Mouse (Mus musculus): ENCODE measurements around the gene Jakmip3. TPM values are rescaled to one million over a fixed set of nuclear protein-coding genes. Genes with fewer than 3 reads are reported as not detected.

Jakmip3 gene
- 11.4 and 11.7 TPM in 2 replicates for polyA plus RNA-seq (2015; fragmentation: Nextera tagmentation; extraction: Ambion mirVana)

- peak; percentile 74 for ATAC-seq (ENCODE audit: low FRiP score)
- Histone ChIP-seq H3K36me3 (no peaks in the 10 kb centered on the region), H3K4me1 (peaks cover 23% of the 10 kb centered on the region), H3K9ac (replicated peaks) (peak within 1 kb of the TSS; percentile 72), H3K9me3 (replicated peaks) (no peaks in the 10 kb centered on the region), H3K4me3 (replicated peaks) (peak within 1 kb of the TSS; percentile 67), H3K27me3 (replicated peaks) (peaks cover 45% of the 10 kb centered on the region), H3K4me2 (peak within 1 kb of the TSS; percentile 84), H3K27ac (replicated peaks) (peak within 1 kb of the TSS; percentile 85)
- under 1% methylated on average over 78 of the region's 78 CpGs for WGBS
These were observed at the start of gene Jakmip3 for GRCm38 (mm10) chr7:138940612-138941461. Gene Jakmip3, plus strand, starts transcription at chr7:138940730.

GRCm38 (mm10) chr7:138898122-138898521 lies 42.4 kb upstream of the Jakmip3 start:
- H3K9ac ChIP-seq (replicated peaks): no peak overlapping the region
- H3K36me3 ChIP-seq: peaks cover 34% of the 10 kb centered on the region
- H3K4me1 ChIP-seq: no peaks in the 10 kb centered on the region
- 84% methylated on average over 2 of the region's 2 CpGs for WGBS
- no peak for ATAC-seq (ENCODE audit: low FRiP score)
- no peak overlapping the region for H3K27ac ChIP-seq (replicated peaks)
- no peaks in the 10 kb centered on the region for H3K9me3 ChIP-seq (replicated peaks)
- H3K27me3 ChIP-seq (replicated peaks): no peaks in the 10 kb centered on the region
- H3K4me3 ChIP-seq (replicated peaks): no peak overlapping the region
- H3K4me2 ChIP-seq: no peak overlapping the region

- no peak for ATAC-seq (ENCODE audit: low FRiP score)
- no peak overlapping the region for H3K4me3 ChIP-seq (replicated peaks)
- 93% methylated on average over 4 of the region's 4 CpGs for WGBS
- H3K27me3 ChIP-seq (replicated peaks): no peaks in the 10 kb centered on the region
- H3K27ac ChIP-seq (replicated peaks): no peak overlapping the region
- no peaks in the 10 kb centered on the region for H3K4me1 ChIP-seq
- H3K4me2 ChIP-seq: no peak overlapping the region
- no peaks in the 10 kb centered on the region for H3K9me3 ChIP-seq (replicated peaks)
- H3K36me3 ChIP-seq: peaks cover 29% of the 10 kb centered on the region
- H3K9ac ChIP-seq (replicated peaks): no peak overlapping the region
These were observed 41.8 kb upstream of the Jakmip3 start for GRCm38 (mm10) chr7:138898743-138899142.

GRCm38 (mm10) chr7:138903886-138904435 lies 36.6 kb upstream of the Jakmip3 start:
- Histone ChIP-seq H3K9ac (replicated peaks) (no peak overlapping the region), H3K27me3 (replicated peaks) (no peaks in the 10 kb centered on the region), H3K4me3 (replicated peaks) (no peak overlapping the region), H3K4me2 (no peak overlapping the region), H3K9me3 (replicated peaks) (no peaks in the 10 kb centered on the region), H3K4me1 (peaks cover 25% of the 10 kb centered on the region), H3K27ac (replicated peaks) (no peak overlapping the region), H3K36me3 (no peaks in the 10 kb centered on the region)
- WGBS: 86% methylated on average over 7 of the region's 7 CpGs
- no peak for ATAC-seq (ENCODE audit: low FRiP score)

- Histone ChIP-seq H3K9ac (replicated peaks) (no peak overlapping the region), H3K27ac (replicated peaks) (no peak overlapping the region), H3K27me3 (replicated peaks) (peaks cover 7% of the 10 kb centered on the region), H3K4me3 (replicated peaks) (peak overlapping the region; percentile 15; the same call in 1 of the 2 replicates), H3K9me3 (replicated peaks) (no peaks in the 10 kb centered on the region), H3K4me1 (peaks cover 31% of the 10 kb centered on the region), H3K36me3 (no peaks in the 10 kb centered on the region), H3K4me2 (peak overlapping the region; percentile 42)
- no peak for ATAC-seq (ENCODE audit: low FRiP score)
- WGBS: 90% methylated on average over 1 of the region's 1 CpGs
These were observed 34.1 kb upstream of the Jakmip3 start for GRCm38 (mm10) chr7:138906441-138906840.

- no peak overlapping the region for H3K9ac ChIP-seq (replicated peaks)
- WGBS: 15% methylated on average over 7 of the region's 7 CpGs
- peaks cover 31% of the 10 kb centered on the region for H3K4me1 ChIP-seq
- no peaks in the 10 kb centered on the region for H3K36me3 ChIP-seq
- no peak overlapping the region for H3K27ac ChIP-seq (replicated peaks)
- peak overlapping the region; percentile 15; the same call in 1 of the 2 replicates for H3K4me3 ChIP-seq (replicated peaks)
- no peaks in the 10 kb centered on the region for H3K9me3 ChIP-seq (replicated peaks)
- H3K4me2 ChIP-seq: peak overlapping the region; percentile 42
- H3K27me3 ChIP-seq (replicated peaks): peaks cover 10% of the 10 kb centered on the region
- no peak for ATAC-seq (ENCODE audit: low FRiP score)
These were observed 33.5 kb upstream of the Jakmip3 start for GRCm38 (mm10) chr7:138907043-138907442.

GRCm38 (mm10) chr7:138907976-138908375 lies 32.6 kb upstream of the Jakmip3 start:
- ATAC-seq (ENCODE audit: low FRiP score): no peak
- H3K4me3 ChIP-seq (replicated peaks): peak overlapping the region; percentile 78; the same call in 1 of the 2 replicates
- no peaks in the 10 kb centered on the region for H3K9me3 ChIP-seq (replicated peaks)
- no peaks in the 10 kb centered on the region for H3K36me3 ChIP-seq
- H3K4me1 ChIP-seq: peaks cover 31% of the 10 kb centered on the region
- H3K4me2 ChIP-seq: peak overlapping the region; percentile 83
- 0 out of 2 replicates have a peak overlapping the region, but pooled peaks have one; percentile 5 for H3K9ac ChIP-seq (replicated peaks)
- 67% methylated on average over 5 of the region's 5 CpGs for WGBS
- peaks cover 10% of the 10 kb centered on the region for H3K27me3 ChIP-seq (replicated peaks)
- H3K27ac ChIP-seq (replicated peaks): no peak overlapping the region

GRCm38 (mm10) chr7:138908768-138909276 lies 31.7 kb upstream of the Jakmip3 start:
- Histone ChIP-seq H3K9me3 (replicated peaks) (no peaks in the 10 kb centered on the region), H3K4me3 (replicated peaks) (peak overlapping the region; percentile 78), H3K36me3 (no peaks in the 10 kb centered on the region), H3K4me2 (peak overlapping the region; percentile 83), H3K27me3 (replicated peaks) (peaks cover 10% of the 10 kb centered on the region), H3K9ac (replicated peaks) (peak overlapping the region; percentile 79), H3K4me1 (peaks cover 31% of the 10 kb centered on the region), H3K27ac (replicated peaks) (peak overlapping the region; percentile 70)
- WGBS: 2% methylated on average over 10 of the region's 10 CpGs
- ATAC-seq (ENCODE audit: low FRiP score): peak; percentile 0

- ATAC-seq (ENCODE audit: low FRiP score): peak; percentile 94
- peak within 1 kb of the TSS; percentile 78 for H3K27ac ChIP-seq (replicated peaks)
- peaks cover 10% of the 10 kb centered on the region for H3K27me3 ChIP-seq (replicated peaks)
- H3K36me3 ChIP-seq: no peaks in the 10 kb centered on the region
- peaks cover 31% of the 10 kb centered on the region for H3K4me1 ChIP-seq
- WGBS: under 1% methylated on average over 56 of the region's 66 CpGs
- peak within 1 kb of the TSS; percentile 79 for H3K9ac ChIP-seq (replicated peaks)
- H3K4me2 ChIP-seq: peak within 1 kb of the TSS; percentile 83
- H3K4me3 ChIP-seq (replicated peaks): peak within 1 kb of the TSS; percentile 78
- no peaks in the 10 kb centered on the region for H3K9me3 ChIP-seq (replicated peaks)
These were observed 31.0 kb upstream of the Jakmip3 start, which contains the start of gene Bnip3 for GRCm38 (mm10) chr7:138909277-138910192. Gene Bnip3, minus strand, starts transcription at chr7:138909519.

- no peak for ATAC-seq (ENCODE audit: low FRiP score)
- H3K4me1 ChIP-seq: peaks cover 31% of the 10 kb centered on the region
- peak overlapping the region; percentile 78 for H3K4me3 ChIP-seq (replicated peaks)
- H3K27ac ChIP-seq (replicated peaks): peak overlapping the region; percentile 78
- peak overlapping the region; percentile 83 for H3K4me2 ChIP-seq
- H3K36me3 ChIP-seq: no peaks in the 10 kb centered on the region
- H3K9me3 ChIP-seq (replicated peaks): no peaks in the 10 kb centered on the region
- 28% methylated on average over 7 of the region's 7 CpGs for WGBS
- H3K9ac ChIP-seq (replicated peaks): peak overlapping the region; percentile 79
- peaks cover 10% of the 10 kb centered on the region for H3K27me3 ChIP-seq (replicated peaks)
These were observed 30.4 kb upstream of the Jakmip3 start for GRCm38 (mm10) chr7:138910193-138910562.

GRCm38 (mm10) chr7:138913616-138914015 lies 26.9 kb upstream of the Jakmip3 start:
- ATAC-seq (ENCODE audit: low FRiP score): no peak
- H3K27me3 ChIP-seq (replicated peaks): peaks cover 10% of the 10 kb centered on the region
- no peak overlapping the region for H3K4me2 ChIP-seq
- no peaks in the 10 kb centered on the region for H3K36me3 ChIP-seq
- H3K27ac ChIP-seq (replicated peaks): no peak overlapping the region
- H3K9me3 ChIP-seq (replicated peaks): no peaks in the 10 kb centered on the region
- WGBS: 81% methylated on average over 3 of the region's 3 CpGs
- H3K4me1 ChIP-seq: peaks cover 10% of the 10 kb centered on the region
- no peak overlapping the region for H3K9ac ChIP-seq (replicated peaks)
- H3K4me3 ChIP-seq (replicated peaks): no peak overlapping the region

All from neural tube, embryonic 15.5 days (tissue).